Mouse (Mus musculus) hindbrain, embryonic 14.5 days (tissue): ENCODE measurements at regions not wholly inside any gene's neighbourhood (a gene's known extent, or its start where the extent isn't known, plus 50 kb on each side); places are given as distances from the start of the nearest gene placed in this dataset.

Experiments used
- ATAC-seq: fragments of 200-750 bp; cut with Nextera tagmentation; 2 replicates; pipeline ENCODE4 v1.8.0; 2017; ENCODE audit warnings: moderate number of reproducible peaks, mild to moderate bottlenecking, moderate TSS enrichment, moderate library complexity; ENCODE audit not compliant: low FRiP score
- DNase-seq: peaks from one replicate; pipeline ENCODE4 v3.0.0-alpha.2; 2015; ENCODE audit warnings: low spot score
- H3K27ac ChIP-seq: fragments of 300-500 bp; sonication (generic); 2 replicates; pipeline ENCODE4 v1.5.1; 2014; ENCODE audit warnings: mild to moderate bottlenecking, moderate library complexity
- H3K27me3 ChIP-seq: fragments of 300-500 bp; sonication (generic); 2 replicates; pipeline ENCODE4 v1.6.1; 2014; ENCODE audit warnings: mild to moderate bottlenecking, low read length, mixed read lengths; ENCODE audit not compliant: control insufficient read depth, insufficient read depth
- H3K36me3 ChIP-seq: fragments of 300-500 bp; sonication (generic); replicated peaks from 2 replicates; pipeline ENCODE4 v1.6.1; 2014; ENCODE audit not compliant: control insufficient read depth, insufficient read depth
- H3K4me1 ChIP-seq: fragments of 300-500 bp; sonication (generic); replicated peaks from 2 replicates; pipeline ENCODE4 v1.6.1; 2014; ENCODE audit warnings: antibody characterized with exemption, low read length, mixed read lengths; ENCODE audit not compliant: control insufficient read depth, insufficient read depth
- H3K4me2 ChIP-seq: fragments of 300-500 bp; sonication (generic); replicated peaks from 2 replicates; pipeline ENCODE4 v1.6.1; 2014; ENCODE audit warnings: mild to moderate bottlenecking, moderate library complexity
- H3K4me3 ChIP-seq: fragments of 300-500 bp; sonication (generic); replicated peaks from 2 replicates; pipeline ENCODE4 v1.5.1; 2014; ENCODE audit warnings: mild to moderate bottlenecking, low read length
- H3K9ac ChIP-seq: fragments of 300-500 bp; sonication (generic); 2 replicates; pipeline ENCODE4 v1.6.1; 2014
- H3K9me3 ChIP-seq: fragments of 300-500 bp; sonication (generic); 2 replicates; pipeline ENCODE4 v1.6.1; 2016; ENCODE audit warnings: low read length; ENCODE audit not compliant: control insufficient read depth
- WGBS: fragments of 180-500 bp; shearing (Covaris S2); extraction: QIAGEN DNeasy Blood & Tissue Kit; methylation state at CpG from one replicate; pipeline ENCODE4 v1.1.7; 2014; 5-methylcytosine and 5-hydroxymethylcytosine counted together

DNA sequence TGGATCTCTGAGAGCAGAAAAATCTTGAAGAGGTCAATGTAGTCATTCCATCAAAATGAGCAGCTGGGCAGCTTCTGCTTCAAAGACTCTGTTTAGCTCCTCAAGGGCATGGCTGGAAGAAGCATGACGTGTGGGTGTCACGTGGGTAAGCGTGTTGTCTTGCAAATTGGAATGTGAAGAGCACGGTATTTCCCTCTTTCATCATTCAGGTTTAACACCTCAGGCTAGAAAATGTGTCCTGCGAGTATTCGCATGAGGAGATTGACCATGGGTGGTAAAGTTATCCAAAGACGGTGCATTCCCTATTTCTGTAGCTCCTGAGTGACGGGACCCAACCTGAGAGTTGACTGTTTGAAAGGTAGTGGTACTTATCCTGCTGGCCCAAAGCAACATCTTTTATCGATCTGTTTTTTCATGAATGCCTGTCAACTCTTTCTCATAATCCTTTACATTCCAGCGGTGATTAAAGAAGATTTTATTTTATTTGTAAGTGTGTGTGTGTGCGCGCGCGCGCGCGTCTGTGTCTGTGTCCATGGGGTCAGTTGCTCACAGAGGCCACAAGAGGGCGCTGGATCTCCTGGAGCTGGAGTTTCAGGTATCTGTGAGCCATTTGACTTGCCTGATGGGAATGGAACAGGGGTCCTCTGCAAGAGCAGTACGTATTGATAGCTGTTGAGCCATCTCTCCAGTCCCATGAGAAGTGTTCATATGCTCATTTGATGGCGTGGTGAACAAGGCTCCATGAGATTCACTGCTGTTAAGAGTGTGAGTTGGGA, 109.9 kb upstream of the Lrfn2 start:
- 89% methylated on average over 20 of the region's 20 CpGs for WGBS
- no peaks in the 10 kb centered on the region for H3K9me3 ChIP-seq
- ATAC-seq: no peak
- H3K4me2 ChIP-seq: no peak overlapping the region
- no peak overlapping the region for H3K4me3 ChIP-seq
- H3K27ac ChIP-seq: no peak overlapping the region
- no peak overlapping the region for H3K9ac ChIP-seq
- DNase-seq: no peak
- H3K27me3 ChIP-seq: no peaks in the 10 kb centered on the region
- H3K4me1 ChIP-seq: peaks cover 16% of the 10 kb centered on the region
- H3K36me3 ChIP-seq: no peaks in the 10 kb centered on the region

DNA sequence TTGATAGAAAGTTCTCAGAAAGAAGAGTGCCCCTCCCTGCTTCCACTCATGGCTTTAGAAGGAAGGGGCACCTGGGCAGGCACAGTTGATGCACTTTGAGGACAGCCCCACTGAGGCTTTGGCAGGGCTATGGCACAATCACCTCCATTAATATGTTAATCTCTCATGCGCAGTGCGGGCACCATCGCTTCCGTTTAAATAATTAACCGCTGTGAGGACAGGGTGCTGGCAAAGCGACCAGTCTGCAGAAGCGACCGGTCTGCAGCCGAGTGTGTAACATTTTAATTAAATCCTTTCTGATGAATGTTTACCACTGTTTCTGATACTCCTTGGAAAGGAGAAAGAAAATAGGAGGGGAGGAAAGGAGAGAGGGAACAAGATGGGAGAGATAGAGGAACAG, 108.3 kb upstream of the Lrfn2 start:
- 48% methylated on average over 9 of the region's 9 CpGs for WGBS
- H3K27ac ChIP-seq: no peak overlapping the region
- peak; percentile 43; the same call in 1 of the 2 replicates for ATAC-seq
- H3K4me3 ChIP-seq: no peak overlapping the region
- no peak overlapping the region for H3K4me2 ChIP-seq
- DNase-seq: no peak
- H3K4me1 ChIP-seq: 0 out of 2 replicates have a peak, but pooled peaks cover 11% of the 10 kb centered on the region
- H3K27me3 ChIP-seq: no peaks in the 10 kb centered on the region
- H3K9me3 ChIP-seq: no peaks in the 10 kb centered on the region
- no peak overlapping the region for H3K9ac ChIP-seq
- no peaks in the 10 kb centered on the region for H3K36me3 ChIP-seq

GRCm38 (mm10) chr17:48825212-48825913, 106.8 kb upstream of the Lrfn2 start:
- ATAC-seq (no peak), DNase-seq (no peak)
- WGBS: 56% methylated on average over 9 of the region's 9 CpGs
- no peak overlapping the region for H3K4me3 ChIP-seq
- H3K9ac ChIP-seq: no peak overlapping the region
- H3K27me3 ChIP-seq: no peaks in the 10 kb centered on the region
- H3K4me1 ChIP-seq: 0 out of 2 replicates have a peak, but pooled peaks cover 8% of the 10 kb centered on the region
- H3K9me3 ChIP-seq: no peaks in the 10 kb centered on the region
- no peak overlapping the region for H3K27ac ChIP-seq
- no peaks in the 10 kb centered on the region for H3K36me3 ChIP-seq
- no peak overlapping the region for H3K4me2 ChIP-seq

DNA sequence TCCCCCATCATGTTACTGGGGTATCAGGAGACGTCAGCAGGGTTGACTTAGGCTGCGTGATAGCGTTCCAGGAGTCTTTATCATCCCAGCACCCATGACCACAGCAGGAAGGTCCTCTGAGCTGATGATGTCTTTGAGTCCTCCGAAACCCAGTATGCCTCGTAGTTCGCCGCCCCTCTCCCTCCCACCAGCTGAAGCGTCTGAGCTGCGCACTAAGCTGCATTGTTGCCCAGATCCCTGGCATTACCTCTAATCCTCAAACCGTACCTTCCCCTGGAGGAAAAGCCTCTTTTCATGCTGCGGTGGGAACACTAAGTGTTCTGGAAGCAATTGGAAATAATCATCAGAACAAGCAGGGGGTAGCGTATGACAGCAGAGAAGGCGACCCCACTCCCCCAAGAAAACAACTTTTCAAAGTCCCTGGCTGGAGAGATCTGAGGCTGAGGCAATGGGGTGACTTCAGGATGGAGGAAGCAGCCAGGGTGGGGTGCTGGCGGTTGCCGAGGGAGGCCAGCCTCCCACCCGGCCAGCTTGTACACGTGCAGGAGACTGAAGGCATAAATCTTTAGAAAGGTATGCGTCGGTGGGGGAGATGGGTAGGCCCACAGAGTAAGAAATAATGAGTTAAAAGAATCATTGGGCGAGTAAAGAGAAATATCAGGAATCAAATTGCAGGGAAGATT, 93.7 kb upstream of the Lrfn2 start:
- Histone ChIP-seq H3K4me1 (no peaks in the 10 kb centered on the region), H3K9me3 (peaks cover 3% of the 10 kb centered on the region; the same call in 1 of the 2 replicates), H3K27ac (no peak overlapping the region), H3K27me3 (no peaks in the 10 kb centered on the region), H3K36me3 (no peaks in the 10 kb centered on the region), H3K9ac (no peak overlapping the region), H3K4me2 (no peak overlapping the region), H3K4me3 (no peak overlapping the region)
- DNase-seq (no peak), ATAC-seq (no peak)
- WGBS: 74% methylated on average over 20 of the region's 20 CpGs

GRCm38 (mm10) chr17:48847890-48848289, 84.3 kb upstream of the Lrfn2 start:
- H3K4me2 ChIP-seq: no peak overlapping the region
- no peaks in the 10 kb centered on the region for H3K27me3 ChIP-seq
- no peak overlapping the region for H3K27ac ChIP-seq
- ATAC-seq (peak; percentile 34; the same call in 1 of the 2 replicates), DNase-seq (no peak)
- H3K9me3 ChIP-seq: no peaks in the 10 kb centered on the region; the same call in 1 of the 2 replicates
- no peak overlapping the region for H3K9ac ChIP-seq
- H3K4me1 ChIP-seq: no peaks in the 10 kb centered on the region
- no peak overlapping the region for H3K4me3 ChIP-seq
- WGBS: 53% methylated on average over 7 of the region's 7 CpGs
- no peaks in the 10 kb centered on the region for H3K36me3 ChIP-seq

DNA sequence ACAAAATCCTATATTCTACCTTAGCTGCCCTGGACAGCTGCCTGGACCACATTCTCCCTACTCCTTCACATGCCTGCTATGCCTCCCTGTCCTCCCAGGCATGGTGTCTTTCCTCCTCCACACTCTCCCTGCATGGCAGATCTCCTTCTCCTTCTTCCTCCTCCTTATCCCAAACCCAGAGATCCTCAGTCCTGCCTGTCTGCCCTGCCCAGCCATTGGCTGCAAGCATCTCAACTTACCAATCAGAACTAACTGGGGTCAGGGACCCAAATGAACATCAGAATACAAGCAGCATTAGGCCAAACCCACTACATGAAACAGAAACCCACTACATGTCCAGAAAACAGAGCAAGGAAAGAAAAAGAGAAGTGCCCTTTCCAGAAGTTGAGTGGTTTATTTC, 81.3 kb upstream of the Lrfn2 start:
- no peak overlapping the region for H3K27ac ChIP-seq
- H3K27me3 ChIP-seq: no peaks in the 10 kb centered on the region
- H3K4me1 ChIP-seq: no peaks in the 10 kb centered on the region
- no peak overlapping the region for H3K4me2 ChIP-seq
- no peak overlapping the region for H3K4me3 ChIP-seq
- no peaks in the 10 kb centered on the region for H3K36me3 ChIP-seq
- DNase-seq (no peak), ATAC-seq (no peak)
- no peaks in the 10 kb centered on the region for H3K9me3 ChIP-seq
- H3K9ac ChIP-seq: no peak overlapping the region

DNA sequence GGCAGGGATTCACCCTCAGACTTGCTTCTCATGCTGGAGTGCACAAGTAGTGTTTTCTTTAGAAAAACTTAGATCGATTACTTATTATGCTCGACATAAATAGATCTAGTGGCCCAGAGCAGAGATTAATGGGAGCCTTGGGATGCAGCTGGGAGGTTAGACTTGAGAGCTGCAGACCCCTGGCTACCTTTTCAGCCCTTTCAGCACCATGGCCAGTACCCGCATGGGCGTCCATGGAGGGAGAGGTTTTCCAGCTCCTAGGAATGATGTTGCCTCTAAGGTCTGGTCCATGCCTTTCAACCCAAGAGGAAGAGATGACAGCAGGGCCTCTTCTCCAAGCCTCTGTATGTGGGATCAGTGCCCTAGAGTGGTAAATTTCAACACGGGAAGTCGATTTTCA, 73.3 kb upstream of the Lrfn2 start:
- DNase-seq (no peak), ATAC-seq (no peak)
- 64% methylated on average over 6 of the region's 6 CpGs for WGBS

GRCm38 (mm10) chr17:48870443-48870842, 61.7 kb upstream of the Lrfn2 start:
- Histone ChIP-seq H3K36me3 (no peaks in the 10 kb centered on the region), H3K4me3 (no peak overlapping the region), H3K27ac (no peak overlapping the region), H3K27me3 (no peaks in the 10 kb centered on the region), H3K4me1 (no peaks in the 10 kb centered on the region), H3K9me3 (no peaks in the 10 kb centered on the region; the same call in 1 of the 2 replicates), H3K4me2 (no peak overlapping the region), H3K9ac (no peak overlapping the region)
- no peak for ATAC-seq
- WGBS: 71% methylated on average over 6 of the region's 6 CpGs
- DNase-seq: no peak

More for the DNA sequence above, 73.3 kb upstream of the Lrfn2 start:
- no peaks in the 10 kb centered on the region for H3K9me3 ChIP-seq
- no peaks in the 10 kb centered on the region for H3K4me1 ChIP-seq
- no peaks in the 10 kb centered on the region for H3K27me3 ChIP-seq
- no peak overlapping the region for H3K4me3 ChIP-seq
- no peak overlapping the region for H3K4me2 ChIP-seq
- H3K9ac ChIP-seq: no peak overlapping the region
- no peaks in the 10 kb centered on the region for H3K36me3 ChIP-seq
- H3K27ac ChIP-seq: no peak overlapping the region

GRCm38 (mm10) chr17:48877505-48877904, 54.7 kb upstream of the Lrfn2 start:
- Histone ChIP-seq H3K9ac (no peak overlapping the region), H3K4me3 (no peak overlapping the region), H3K4me2 (no peak overlapping the region), H3K36me3 (no peaks in the 10 kb centered on the region), H3K27ac (no peak overlapping the region), H3K9me3 (no peaks in the 10 kb centered on the region; the same call in 1 of the 2 replicates), H3K27me3 (no peaks in the 10 kb centered on the region), H3K4me1 (no peaks in the 10 kb centered on the region)
- DNase-seq: no peak
- ATAC-seq: no peak
- 82% methylated on average over 8 of the region's 8 CpGs for WGBS
